ENCODE assay signal across 27 mouse cellular contexts in the genomic region with DNA sequence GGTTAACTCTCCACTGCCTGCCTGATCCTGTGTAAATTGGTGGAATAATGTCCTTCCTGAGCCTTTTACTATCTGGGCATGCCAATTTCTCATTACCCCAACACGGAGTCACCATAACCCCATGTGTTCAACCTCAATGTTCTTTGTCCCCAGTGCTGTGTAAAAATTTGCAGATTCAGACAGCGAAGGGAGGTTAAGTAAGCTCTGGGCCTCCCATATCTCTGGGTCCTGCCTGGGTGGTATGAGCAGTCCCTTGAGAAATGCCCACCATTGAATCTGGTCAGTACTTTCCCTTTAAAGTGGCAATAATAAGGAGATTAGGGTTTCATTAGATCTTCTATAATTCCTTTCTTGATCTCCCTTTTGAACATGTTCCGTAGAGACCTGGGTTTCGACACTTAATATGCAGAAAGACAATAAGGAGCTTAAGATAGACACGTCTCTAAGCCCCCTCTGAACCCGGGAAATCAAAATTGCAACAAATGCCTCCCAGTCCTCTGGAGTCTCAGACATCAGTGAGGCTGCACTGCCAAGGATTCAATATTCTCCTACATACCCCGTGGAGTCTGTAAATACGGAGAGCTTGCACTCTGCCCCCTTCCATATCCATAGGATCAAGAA.
DNase-seq lines count a peak whose midpoint lies in the region; ATAC-seq lines count a peak whose summit lies in the region.
"Had no signal": no experiment of that assay in that cellular context is flagged by ENCODE, and none has a peak within 500 bp of the region (broad histone marks: within the 10 kb centered on the region; RNA-seq: fewer than 3 reads in every experiment).

No protein-coding gene starts in this region.

- no peak for DNase-seq in neural tube, embryonic 10.5 days (ENCODE audit: extremely low spot score, low spot score)
- no peak for DNase-seq in adrenal gland, adult 8-10 months
- no peak for DNase-seq in kidney, postnatal 4 days
- DNase-seq: adrenal gland, postnatal 25 days; cerebellum, adult 2 months; cerebellum, postnatal 14 days; heart, adult 2 months; kidney, adult 11 months; kidney, postnatal 14 days; liver; lung, adult 2 months; lung, postnatal 10 days; right cerebral cortex, postnatal 4 days; thymus, adult 18-20 months; thymus, postnatal 36 days had no signal

- no peaks in the 10 kb centered on the region for H3K36me3 ChIP-seq in forebrain, embryonic 13.5 days (ENCODE audit: poor library complexity, severe bottlenecking)
- H3K36me3 ChIP-seq in forebrain, embryonic 16.5 days (ENCODE audit: control insufficient read depth, insufficient read depth) = no peaks in the 10 kb centered on the region
- no peaks in the 10 kb centered on the region for H3K36me3 ChIP-seq in neural tube, embryonic 13.5 days
- H3K36me3 ChIP-seq in forebrain, embryonic 15.5 days = no peaks in the 10 kb centered on the region
- no peaks in the 10 kb centered on the region for H3K36me3 ChIP-seq in midbrain, embryonic 15.5 days (replicated peaks)
- H3K36me3 ChIP-seq: heart, embryonic 12.5 days; neural tube, embryonic 12.5 days had no signal

- H3K27me3 ChIP-seq in forebrain, embryonic 13.5 days = no peaks in the 10 kb centered on the region
- H3K27me3 ChIP-seq in forebrain, embryonic 16.5 days (replicated peaks; ENCODE audit: control insufficient read depth, insufficient read depth, low read length) = no peaks in the 10 kb centered on the region
- H3K27me3 ChIP-seq in neural tube, embryonic 13.5 days = no peaks in the 10 kb centered on the region
- no peaks in the 10 kb centered on the region for H3K27me3 ChIP-seq in forebrain, embryonic 15.5 days
- no peaks in the 10 kb centered on the region for H3K27me3 ChIP-seq in midbrain, embryonic 15.5 days (replicated peaks)
- H3K27me3 ChIP-seq: heart, embryonic 12.5 days; neural tube, embryonic 12.5 days had no signal

- H3K4me1 ChIP-seq in forebrain, embryonic 13.5 days = no peaks in the 10 kb centered on the region
- H3K4me1 ChIP-seq in forebrain, embryonic 16.5 days (replicated peaks; ENCODE audit: control insufficient read depth, insufficient read depth, low read length) = no peaks in the 10 kb centered on the region
- H3K4me1 ChIP-seq in neural tube, embryonic 13.5 days (replicated peaks) = no peaks in the 10 kb centered on the region
- no peaks in the 10 kb centered on the region for H3K4me1 ChIP-seq in forebrain, embryonic 15.5 days
- no peaks in the 10 kb centered on the region; the same call in 1 of the 2 replicates for H3K4me1 ChIP-seq in midbrain, embryonic 15.5 days
- H3K4me1 ChIP-seq: heart, embryonic 12.5 days; neural tube, embryonic 12.5 days had no signal

- H3K27ac ChIP-seq in forebrain, embryonic 13.5 days = no peak overlapping the region
- no peak overlapping the region for H3K27ac ChIP-seq in forebrain, embryonic 16.5 days (ENCODE audit: low read length)
- peak overlapping the region; percentile 42; the same call in 1 of the 2 replicates for H3K27ac ChIP-seq in neural tube, embryonic 13.5 days (replicated peaks)
- H3K27ac ChIP-seq in forebrain, embryonic 15.5 days (replicated peaks) = no peak overlapping the region
- H3K27ac ChIP-seq in midbrain, embryonic 15.5 days = no peak overlapping the region
- H3K27ac ChIP-seq: heart, adult 2 months; liver, embryonic 14.5 days; macrophage; neural tube, embryonic 12.5 days; stomach, postnatal 0 days had no signal

- H3K9me3 ChIP-seq in forebrain, embryonic 13.5 days (replicated peaks) = no peaks in the 10 kb centered on the region
- no peaks in the 10 kb centered on the region for H3K9me3 ChIP-seq in forebrain, embryonic 16.5 days (ENCODE audit: control insufficient read depth, low read length)
- H3K9me3 ChIP-seq in neural tube, embryonic 13.5 days = no peaks in the 10 kb centered on the region
- H3K9me3 ChIP-seq in forebrain, embryonic 15.5 days = no peaks in the 10 kb centered on the region
- H3K9me3 ChIP-seq in midbrain, embryonic 15.5 days = no peaks in the 10 kb centered on the region
- H3K9me3 ChIP-seq: heart, embryonic 12.5 days; neural tube, embryonic 12.5 days had no signal

- no peak overlapping the region for H3K9ac ChIP-seq in forebrain, embryonic 13.5 days
- H3K9ac ChIP-seq in forebrain, embryonic 16.5 days (replicated peaks; ENCODE audit: low read depth, low read length) = no peak overlapping the region
- no peak overlapping the region for H3K9ac ChIP-seq in neural tube, embryonic 13.5 days
- H3K9ac ChIP-seq in forebrain, embryonic 15.5 days (replicated peaks) = no peak overlapping the region
- no peak overlapping the region for H3K9ac ChIP-seq in midbrain, embryonic 15.5 days
- H3K9ac ChIP-seq: heart, embryonic 12.5 days; liver, embryonic 14.5 days; neural tube, embryonic 12.5 days had no signal

- no peak overlapping the region for H3K4me2 ChIP-seq in forebrain, embryonic 13.5 days
- no peak overlapping the region for H3K4me2 ChIP-seq in forebrain, embryonic 16.5 days (ENCODE audit: low read length)
- no peak overlapping the region for H3K4me2 ChIP-seq in neural tube, embryonic 13.5 days
- H3K4me2 ChIP-seq in forebrain, embryonic 15.5 days (replicated peaks) = no peak overlapping the region
- no peak overlapping the region for H3K4me2 ChIP-seq in midbrain, embryonic 15.5 days
- H3K4me2 ChIP-seq: heart, embryonic 12.5 days; neural tube, embryonic 12.5 days had no signal

- WGBS in forebrain, embryonic 13.5 days = 32% methylated on average over 8 of the region's 8 CpGs
- 28% methylated on average over 8 of the region's 8 CpGs for WGBS in forebrain, embryonic 16.5 days
- WGBS in neural tube, embryonic 13.5 days = 80% methylated on average over 8 of the region's 8 CpGs
- 27% methylated on average over 8 of the region's 8 CpGs for WGBS in forebrain, embryonic 15.5 days
- WGBS in midbrain, embryonic 15.5 days = 24% methylated on average over 8 of the region's 8 CpGs

- no peak overlapping the region for H3K4me3 ChIP-seq in forebrain, embryonic 13.5 days
- no peak overlapping the region for H3K4me3 ChIP-seq in forebrain, embryonic 16.5 days (replicated peaks; ENCODE audit: low read length)
- no peak overlapping the region for H3K4me3 ChIP-seq in neural tube, embryonic 13.5 days
- no peak overlapping the region for H3K4me3 ChIP-seq in forebrain, embryonic 15.5 days
- H3K4me3 ChIP-seq in midbrain, embryonic 15.5 days = no peak overlapping the region
- H3K4me3 ChIP-seq: heart, adult 2 months; heart, embryonic 12.5 days; neural tube, embryonic 12.5 days had no signal

- peak; percentile 36; the same call in 1 of the 2 replicates for ATAC-seq in forebrain, embryonic 13.5 days
- no peak for ATAC-seq in forebrain, embryonic 16.5 days
- ATAC-seq in neural tube, embryonic 13.5 days (ENCODE audit: low read depth) = no peak
- ATAC-seq in forebrain, embryonic 15.5 days (replicated peaks) = peak; percentile 32; the same call in 1 of the 2 replicates
- ATAC-seq in midbrain, embryonic 15.5 days (replicated peaks) = peak; percentile 78
- ATAC-seq: inflammation-experienced regulatory T-cells, adult 6 months; Patski had no signal

Comparison
In these comparisons a context has a peak if more than half of its experiments do, and no peak if none do; other contexts are left out.
1. ATAC-seq: peak in forebrain, embryonic 13.5 days (single experiment), forebrain, embryonic 15.5 days (single experiment) and midbrain, embryonic 15.5 days (single experiment); none in forebrain, embryonic 16.5 days (single experiment) and neural tube, embryonic 13.5 days (single experiment).